Mouse (Mus musculus) intestine, embryonic 15.5 days (tissue): ENCODE measurements around the gene Dscaml1. TPM values are rescaled to one million over a fixed set of nuclear protein-coding genes. Genes with fewer than 3 reads are reported as not detected.

ENCODE experiments used
- ATAC-seq: fragments of 200-750 bp; cut with Nextera tagmentation; 2 replicates; pipeline ENCODE4 v1.8.0; 2017; ENCODE audit warnings: moderate TSS enrichment, moderate library complexity
- H3K27ac ChIP-seq: fragments of 300-500 bp; sonication (generic); 2 replicates; pipeline ENCODE4 v1.5.1; 2015; ENCODE audit warnings: mild to moderate bottlenecking, inconsistent platforms
- H3K27me3 ChIP-seq: fragments of 300-500 bp; sonication (generic); replicated peaks from 2 replicates; pipeline ENCODE4 v1.6.1; 2015; ENCODE audit warnings: inconsistent platforms
- H3K36me3 ChIP-seq: fragments of 300-500 bp; sonication (generic); 2 replicates; pipeline ENCODE4 v1.6.1; 2015; ENCODE audit warnings: inconsistent platforms
- H3K4me1 ChIP-seq: fragments of 300-500 bp; sonication (generic); replicated peaks from 2 replicates; pipeline ENCODE4 v1.6.1; 2015; ENCODE audit warnings: inconsistent platforms
- H3K4me2 ChIP-seq: fragments of 300-500 bp; sonication (generic); replicated peaks from 2 replicates; pipeline ENCODE4 v1.6.1; 2015; ENCODE audit warnings: mild to moderate bottlenecking, inconsistent platforms
- H3K4me3 ChIP-seq: fragments of 300-500 bp; sonication (generic); replicated peaks from 2 replicates; pipeline ENCODE4 v1.5.1; 2015; ENCODE audit warnings: inconsistent platforms
- H3K9ac ChIP-seq: fragments of 300-500 bp; sonication (generic); 2 replicates; pipeline ENCODE4 v1.6.1; 2015; ENCODE audit warnings: inconsistent platforms
- H3K9me3 ChIP-seq: fragments of 300-500 bp; sonication (generic); 2 replicates; pipeline ENCODE4 v1.6.1; 2016; ENCODE audit warnings: inconsistent platforms
- WGBS: fragments of 180-500 bp; shearing (Covaris S2); methylation state at CpG from one replicate; pipeline ENCODE4 v1.1.7; 2015; 5-methylcytosine and 5-hydroxymethylcytosine counted together
- polyA plus RNA-seq: library from polyadenylated mRNA; unstranded; fragments of >200 nt; fragmentation: Nextera tagmentation; extraction: Ambion mirVana; gene quantifications from 2 replicates; pipeline ENCODE4 v1.2.1, GENCODE M21; 2015

The Dscaml1 gene
- polyA plus RNA-seq: 0.38 and 0.44 TPM in 2 replicates

- Histone ChIP-seq H3K4me1 (peaks cover 14% of the 10 kb centered on the region), H3K4me3 (no peak within 1 kb of the TSS), H3K4me2 (no peak within 1 kb of the TSS), H3K27me3 (peaks cover 33% of the 10 kb centered on the region), H3K9me3 (no peaks in the 10 kb centered on the region), H3K27ac (no peak within 1 kb of the TSS), H3K9ac (no peak within 1 kb of the TSS), H3K36me3 (no peaks in the 10 kb centered on the region)
- 82% methylated on average over 4 of the region's 4 CpGs for WGBS
- ATAC-seq: no peak
Observed at GRCm38 (mm10) chr9:45426456-45426855, at the start of gene Dscaml1. Gene Dscaml1, plus strand, starts transcription at chr9:45426628.

DNA sequence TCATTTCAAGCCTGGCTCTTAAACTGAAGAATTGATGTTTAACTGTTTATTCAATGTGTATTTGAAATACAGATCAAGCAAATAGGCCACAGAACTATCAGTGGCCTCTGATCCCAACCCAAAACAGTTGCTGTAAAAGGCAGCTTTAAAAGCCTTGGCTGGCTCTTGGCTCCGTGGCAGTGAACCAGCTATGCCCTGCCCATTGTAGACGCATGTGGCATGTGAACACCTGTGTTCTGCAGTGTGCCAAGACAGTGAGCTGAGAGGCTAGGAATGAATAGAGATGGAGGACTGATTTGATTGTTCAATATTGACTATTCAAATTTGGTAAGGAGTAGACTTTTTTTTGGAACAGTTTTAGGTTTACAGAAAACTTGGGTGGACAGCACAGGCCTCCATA, 49.5 kb upstream of the Dscaml1 start:
- Histone ChIP-seq H3K4me3 (no peak overlapping the region), H3K4me1 (no peaks in the 10 kb centered on the region), H3K4me2 (no peak overlapping the region), H3K9ac (no peak overlapping the region), H3K9me3 (no peaks in the 10 kb centered on the region), H3K27ac (no peak overlapping the region), H3K27me3 (no peaks in the 10 kb centered on the region), H3K36me3 (no peaks in the 10 kb centered on the region)
- 78% methylated on average over 2 of the region's 2 CpGs for WGBS
- no peak for ATAC-seq

DNA sequence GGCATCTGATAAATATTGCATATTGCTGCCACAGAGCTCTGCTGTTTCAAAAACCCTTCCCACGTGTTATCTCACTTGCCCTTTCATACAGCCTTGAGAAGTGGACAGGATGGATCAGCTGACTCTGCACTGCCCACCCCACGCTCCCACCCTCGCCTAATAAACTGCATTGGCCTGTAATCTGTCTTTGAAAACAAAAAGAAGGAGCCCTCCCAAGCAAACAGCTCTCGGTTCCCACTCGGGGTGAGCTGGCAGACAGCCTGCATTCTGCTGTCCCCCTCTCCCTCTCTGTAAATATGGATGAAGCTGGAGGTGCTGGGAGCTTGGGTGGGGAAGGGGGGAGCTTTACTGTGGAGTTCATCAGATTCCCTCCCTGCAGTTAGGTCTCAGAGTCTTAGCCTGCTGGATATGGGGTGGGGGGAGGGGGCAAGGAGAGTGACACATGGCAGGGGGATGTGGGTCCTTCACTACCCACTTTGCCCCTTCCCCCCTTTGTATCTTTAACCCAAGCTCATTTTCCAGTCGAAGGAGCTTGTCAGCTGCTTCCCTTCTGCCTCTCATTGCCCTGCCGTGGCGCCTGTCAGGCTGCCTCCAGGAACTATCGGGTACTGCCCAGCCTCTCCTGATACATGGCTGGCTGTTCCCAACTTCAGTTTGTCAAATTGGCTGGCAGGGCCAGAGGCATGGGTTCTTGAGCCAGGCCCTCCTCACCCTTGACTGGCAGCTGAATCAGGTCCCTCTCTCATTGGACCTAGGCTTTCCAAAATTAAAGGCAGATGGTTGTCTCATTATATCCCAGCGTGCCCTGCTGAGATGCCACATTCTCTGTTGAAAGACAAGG, 45.8 kb upstream of the Dscaml1 start:
- Histone ChIP-seq H3K27ac (no peak overlapping the region), H3K4me1 (no peaks in the 10 kb centered on the region), H3K9me3 (no peaks in the 10 kb centered on the region), H3K4me2 (no peak overlapping the region), H3K4me3 (no peak overlapping the region), H3K36me3 (no peaks in the 10 kb centered on the region), H3K27me3 (no peaks in the 10 kb centered on the region), H3K9ac (no peak overlapping the region)
- ATAC-seq: no peak
- WGBS: 55% methylated on average over 10 of the region's 10 CpGs

DNA sequence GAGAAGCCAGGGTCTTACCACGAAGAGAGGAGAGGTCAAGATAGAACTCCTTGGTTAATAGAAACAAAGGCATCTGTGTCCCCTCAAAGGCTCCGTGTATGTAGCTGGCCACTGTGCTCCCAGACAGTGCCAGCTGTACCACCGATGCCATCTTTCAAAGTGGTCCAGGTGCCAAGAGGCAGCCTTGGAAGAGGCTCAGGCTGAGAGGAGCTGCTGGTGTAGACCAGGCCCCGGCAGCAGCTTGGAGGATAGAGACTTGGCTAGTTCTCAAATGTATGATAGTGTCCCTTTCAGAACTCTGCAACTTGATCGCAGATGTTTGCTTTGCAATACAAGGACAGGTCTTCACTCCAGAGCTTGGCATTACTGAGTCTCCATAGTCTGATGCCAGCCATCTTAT, 44.1 kb upstream of the Dscaml1 start:
- no peak overlapping the region for H3K27ac ChIP-seq
- H3K9me3 ChIP-seq: no peaks in the 10 kb centered on the region
- WGBS: 71% methylated on average over 5 of the region's 5 CpGs
- H3K27me3 ChIP-seq: no peaks in the 10 kb centered on the region
- no peak overlapping the region for H3K9ac ChIP-seq
- no peak for ATAC-seq
- no peaks in the 10 kb centered on the region for H3K36me3 ChIP-seq
- H3K4me1 ChIP-seq: no peaks in the 10 kb centered on the region
- no peak overlapping the region for H3K4me2 ChIP-seq
- H3K4me3 ChIP-seq: no peak overlapping the region

DNA sequence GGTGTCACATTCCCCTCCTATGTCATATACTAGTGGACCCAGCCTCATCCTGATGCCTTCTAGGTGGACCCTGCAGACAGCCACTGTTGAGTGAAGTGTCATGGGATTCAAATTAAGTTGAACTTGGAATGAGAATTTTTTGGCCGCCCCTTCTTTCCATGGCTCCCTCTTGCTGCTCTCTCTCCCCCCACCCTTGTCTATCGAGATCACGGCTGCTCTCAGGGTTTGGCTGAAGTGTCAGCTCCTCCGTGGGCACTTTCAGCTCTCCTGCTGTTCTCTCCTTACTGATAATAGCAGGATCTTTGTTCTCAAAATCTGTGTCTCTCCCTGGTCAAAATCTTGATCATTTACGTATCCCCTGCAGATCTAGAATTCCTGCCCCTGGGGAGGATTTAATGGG, 43.6 kb upstream of the Dscaml1 start:
- Histone ChIP-seq H3K27me3 (no peaks in the 10 kb centered on the region), H3K4me3 (no peak overlapping the region), H3K27ac (no peak overlapping the region), H3K4me1 (no peaks in the 10 kb centered on the region), H3K36me3 (no peaks in the 10 kb centered on the region), H3K4me2 (no peak overlapping the region), H3K9me3 (no peaks in the 10 kb centered on the region), H3K9ac (no peak overlapping the region)
- ATAC-seq: no peak
- WGBS: 83% methylated on average over 5 of the region's 5 CpGs

DNA sequence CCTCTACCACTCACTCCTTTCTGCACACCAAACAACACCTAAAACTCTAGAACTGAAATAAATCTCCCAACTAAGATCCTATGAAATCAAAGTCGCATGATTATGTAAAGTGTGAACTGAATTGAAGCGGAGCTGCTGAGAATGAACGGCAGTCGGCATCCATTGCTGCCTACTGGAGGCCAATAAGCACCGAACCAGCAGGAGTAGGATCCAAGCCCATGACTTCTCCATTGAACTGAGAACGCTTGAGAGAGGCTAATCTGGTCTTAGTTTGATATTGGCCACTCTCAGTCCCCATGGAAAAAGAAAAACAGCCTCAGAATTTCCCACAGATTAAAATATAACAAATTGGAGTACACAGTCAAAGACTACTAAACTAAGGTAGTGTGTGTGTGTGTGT, 42.5 kb upstream of the Dscaml1 start:
- 93% methylated on average over 6 of the region's 6 CpGs for WGBS
- Histone ChIP-seq H3K4me2 (no peak overlapping the region), H3K9me3 (no peaks in the 10 kb centered on the region), H3K27ac (no peak overlapping the region), H3K4me1 (no peaks in the 10 kb centered on the region), H3K9ac (no peak overlapping the region), H3K36me3 (no peaks in the 10 kb centered on the region), H3K4me3 (no peak overlapping the region), H3K27me3 (no peaks in the 10 kb centered on the region)
- no peak for ATAC-seq

- WGBS: 79% methylated on average over 5 of the region's 5 CpGs
- ATAC-seq: no peak
- no peaks in the 10 kb centered on the region for H3K9me3 ChIP-seq
Observed at GRCm38 (mm10) chr9:45386698-45387097, 39.7 kb upstream of the Dscaml1 start.

GRCm38 (mm10) chr9:45388385-45388994, 37.9 kb upstream of the Dscaml1 start:
- H3K4me2 ChIP-seq: no peak overlapping the region
- H3K27me3 ChIP-seq: no peaks in the 10 kb centered on the region
- H3K4me1 ChIP-seq: no peaks in the 10 kb centered on the region
- no peak overlapping the region for H3K9ac ChIP-seq
- peak; percentile 71; the same call in 1 of the 2 replicates for ATAC-seq
- WGBS: 40% methylated on average over 12 of the region's 12 CpGs
- no peak overlapping the region for H3K4me3 ChIP-seq
- no peaks in the 10 kb centered on the region for H3K36me3 ChIP-seq
- H3K9me3 ChIP-seq: no peaks in the 10 kb centered on the region
- no peak overlapping the region for H3K27ac ChIP-seq

More at GRCm38 (mm10) chr9:45386698-45387097, 39.7 kb upstream of the Dscaml1 start:
- no peaks in the 10 kb centered on the region for H3K4me1 ChIP-seq
- H3K27ac ChIP-seq: no peak overlapping the region
- H3K27me3 ChIP-seq: no peaks in the 10 kb centered on the region
- H3K4me2 ChIP-seq: no peak overlapping the region
- H3K4me3 ChIP-seq: no peak overlapping the region
- no peak overlapping the region for H3K9ac ChIP-seq
- no peaks in the 10 kb centered on the region for H3K36me3 ChIP-seq

- no peak overlapping the region for H3K4me2 ChIP-seq
- 89% methylated on average over 8 of the region's 8 CpGs for WGBS
- no peaks in the 10 kb centered on the region for H3K27me3 ChIP-seq
- ATAC-seq: no peak
- H3K36me3 ChIP-seq: no peaks in the 10 kb centered on the region
- no peak overlapping the region for H3K4me3 ChIP-seq
- H3K27ac ChIP-seq: no peak overlapping the region
- H3K4me1 ChIP-seq: no peaks in the 10 kb centered on the region
- no peaks in the 10 kb centered on the region for H3K9me3 ChIP-seq
- no peak overlapping the region for H3K9ac ChIP-seq
Observed at GRCm38 (mm10) chr9:45389596-45389995, 36.8 kb upstream of the Dscaml1 start.

DNA sequence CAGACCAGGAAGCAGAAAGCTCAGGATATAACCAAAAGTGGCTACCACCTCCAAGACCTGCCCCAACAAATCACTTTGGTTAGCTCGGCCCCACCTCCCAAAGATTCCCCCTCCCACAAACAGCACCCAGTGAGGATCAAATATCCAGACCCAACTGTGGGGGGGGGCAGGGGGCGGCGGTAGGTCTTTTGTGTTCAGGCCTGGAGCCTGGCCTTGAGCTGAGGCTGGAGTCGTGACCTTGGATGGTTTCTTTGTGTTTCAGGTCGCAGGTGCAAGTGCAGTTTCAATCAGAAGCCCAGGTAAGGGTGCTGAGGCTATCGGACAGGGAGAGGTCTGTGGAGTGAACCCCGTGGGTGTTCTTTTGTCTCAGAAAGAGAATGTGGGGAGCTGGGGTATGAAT, 35.1 kb upstream of the Dscaml1 start:
- no peak for ATAC-seq
- no peaks in the 10 kb centered on the region for H3K9me3 ChIP-seq
- no peak overlapping the region for H3K4me2 ChIP-seq
- no peak overlapping the region for H3K27ac ChIP-seq
- H3K27me3 ChIP-seq: no peaks in the 10 kb centered on the region
- H3K4me3 ChIP-seq: no peak overlapping the region
- no peaks in the 10 kb centered on the region for H3K4me1 ChIP-seq
- WGBS: 58% methylated on average over 7 of the region's 7 CpGs
- H3K9ac ChIP-seq: no peak overlapping the region
- no peaks in the 10 kb centered on the region for H3K36me3 ChIP-seq

DNA sequence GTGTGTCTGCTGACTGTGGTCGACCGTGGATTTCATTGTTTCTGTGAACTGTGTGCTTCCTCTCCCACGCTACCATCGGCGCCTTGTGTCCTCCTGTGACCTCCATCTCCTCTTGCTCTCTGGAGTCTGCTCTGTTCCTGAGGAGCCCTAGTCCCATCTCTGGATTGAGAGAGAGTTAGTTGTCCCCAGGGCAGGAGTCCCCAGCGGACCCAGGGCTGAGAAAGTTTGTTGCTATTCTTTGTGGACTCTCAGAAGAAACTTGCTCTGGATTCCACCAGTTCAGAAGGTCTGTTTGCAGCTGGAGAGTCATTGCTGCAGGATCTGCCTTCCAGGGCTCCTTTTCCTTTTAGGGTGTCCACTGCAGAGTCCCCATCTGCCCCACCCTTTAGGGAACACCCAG, 31.2 kb upstream of the Dscaml1 start:
- no peak overlapping the region for H3K9ac ChIP-seq
- no peaks in the 10 kb centered on the region for H3K27me3 ChIP-seq
- no peaks in the 10 kb centered on the region for H3K4me1 ChIP-seq
- no peak for ATAC-seq
- H3K9me3 ChIP-seq: no peaks in the 10 kb centered on the region
- H3K36me3 ChIP-seq: no peaks in the 10 kb centered on the region
- H3K27ac ChIP-seq: no peak overlapping the region
- H3K4me2 ChIP-seq: no peak overlapping the region
- 85% methylated on average over 6 of the region's 6 CpGs for WGBS
- H3K4me3 ChIP-seq: no peak overlapping the region

GRCm38 (mm10) chr9:45395796-45396195, 30.6 kb upstream of the Dscaml1 start:
- Histone ChIP-seq H3K27me3 (no peaks in the 10 kb centered on the region), H3K9ac (no peak overlapping the region), H3K36me3 (no peaks in the 10 kb centered on the region), H3K9me3 (no peaks in the 10 kb centered on the region), H3K4me2 (no peak overlapping the region), H3K4me3 (no peak overlapping the region), H3K27ac (no peak overlapping the region), H3K4me1 (no peaks in the 10 kb centered on the region)
- no peak for ATAC-seq
- 57% methylated on average over 3 of the region's 3 CpGs for WGBS

DNA sequence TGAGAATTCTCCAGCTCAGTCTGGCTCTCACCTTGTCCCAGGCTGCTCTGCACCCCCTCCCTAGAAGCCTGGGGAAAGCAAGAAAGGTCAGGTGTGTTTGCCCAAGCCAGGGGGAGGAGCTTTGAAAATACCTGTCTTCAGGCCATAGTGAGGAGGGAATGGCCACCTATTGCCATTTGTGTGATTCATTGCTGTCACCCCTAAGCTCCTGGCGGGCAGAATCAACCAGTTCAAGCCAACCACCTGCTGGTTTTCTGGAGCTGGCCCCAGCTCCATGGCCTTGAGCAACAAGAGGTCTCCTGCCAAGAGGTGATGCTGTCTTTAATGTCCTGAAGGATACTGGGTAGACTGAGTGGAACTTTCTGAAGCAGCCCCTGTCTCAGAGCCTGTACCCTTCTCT, 28.1 kb upstream of the Dscaml1 start:
- no peak overlapping the region for H3K9ac ChIP-seq
- H3K4me1 ChIP-seq: no peaks in the 10 kb centered on the region
- no peaks in the 10 kb centered on the region for H3K9me3 ChIP-seq
- no peak overlapping the region for H3K4me2 ChIP-seq
- no peak overlapping the region for H3K27ac ChIP-seq
- H3K27me3 ChIP-seq: no peaks in the 10 kb centered on the region
- 28% methylated on average over 1 of the region's 1 CpGs for WGBS
- 0 out of 2 replicates have a peak, but pooled peaks have one; percentile 36 for ATAC-seq
- H3K36me3 ChIP-seq: no peaks in the 10 kb centered on the region
- no peak overlapping the region for H3K4me3 ChIP-seq
